Mouse (Mus musculus) cerebellum, adult 2 months (tissue): Measurements from ENCODE around the gene Hs6st1. TPM values are rescaled to one million over a fixed set of nuclear protein-coding genes. Genes with fewer than 3 reads are reported as not detected.

Experiments used
- DNase-seq, 2 experiments: peaks; one replicate each; pipeline ENCODE4 v3.0.0; 2021
- H3K27ac ChIP-seq: fragments of 200-500 bp; 2 replicates; pipeline ENCODE4 v1.5.1; 2012; ENCODE audit warnings: low read length, control low read depth, inconsistent platforms; ENCODE audit not compliant: insufficient read depth
- H3K27me3 ChIP-seq: fragments of 200-500 bp; 2 replicates; pipeline ENCODE4 v1.6.1; 2012; ENCODE audit warnings: inconsistent platforms, mild to moderate bottlenecking, low read length, moderate library complexity; ENCODE audit not compliant: control insufficient read depth, insufficient read depth
- H3K4me1 ChIP-seq: fragments of 200-500 bp; 2 replicates; pipeline ENCODE4 v1.6.1; 2011; ENCODE audit warnings: low read length; ENCODE audit not compliant: control insufficient read depth, insufficient read depth
- H3K4me3 ChIP-seq: fragments of 200-500 bp; replicated peaks from 2 replicates; pipeline ENCODE3; 2011; ENCODE audit warnings: mild to moderate bottlenecking, low read depth, low read length, control low read depth; ENCODE audit not compliant: insufficient read depth
- CTCF ChIP-seq: fragments of 200-500 bp; IDR thresholded peaks from 2 replicates; pipeline ENCODE4 v1.5.1; 2011; ENCODE audit warnings: low read depth, mild to moderate bottlenecking, control low read depth, low read length, moderate library complexity, borderline replicate concordance; ENCODE audit not compliant: insufficient read depth
- POLR2A ChIP-seq: fragments of 200-500 bp; IDR thresholded peaks from 2 replicates; pipeline ENCODE4 v1.6.1; 2011; ENCODE audit warnings: low read length, control low read depth, borderline replicate concordance; ENCODE audit not compliant: insufficient read depth
- WGBS: fragments of 180-500 bp; shearing (Covaris S2); methylation state at CpG from one replicate; pipeline ENCODE4 v1.1.7; 2018; 5-methylcytosine and 5-hydroxymethylcytosine counted together
- polyA plus RNA-seq: library from polyadenylated mRNA; depleted of rRNA; stranded (reverse); fragments of >200 nt; gene quantifications from 2 replicates; pipeline ENCODE4 v1.2.3, GENCODE M21; 2012

Hs6st1 gene
- polyA plus RNA-seq, 1 experiment, result 69.8 TPM

GRCm38 (mm10) chr1:36052672-36053071 lies 15.5 kb upstream of the Hs6st1 start:
- H3K4me1 ChIP-seq, result no peaks in the 10 kb centered on the region
- WGBS, result 90% methylated on average over 5 of the region's 5 CpGs
- no peak for DNase-seq
- TF ChIP-seq CTCF, result no peak
- TF ChIP-seq POLR2A, result no peak
- no peaks in the 10 kb centered on the region for H3K27me3 ChIP-seq
- no peak overlapping the region for H3K4me3 ChIP-seq
- H3K27ac ChIP-seq, result no peak overlapping the region

GRCm38 (mm10) chr1:36053566-36053965 lies 14.6 kb upstream of the Hs6st1 start:
- H3K4me3 ChIP-seq, result no peak overlapping the region
- WGBS, result 97% methylated on average over 2 of the region's 2 CpGs
- TF ChIP-seq POLR2A, result no peak

GRCm38 (mm10) chr1:36054182-36054966 lies 13.8 kb upstream of the Hs6st1 start:
- Histone ChIP-seq H3K4me1 (no peaks in the 10 kb centered on the region), H3K4me3 (no peak overlapping the region), H3K27me3 (no peaks in the 10 kb centered on the region), H3K27ac (no peak overlapping the region)
- TF ChIP-seq POLR2A (no peak), CTCF (no peak)
- 89% methylated on average over 9 of the region's 9 CpGs for WGBS
- DNase-seq, result no peak

More at GRCm38 (mm10) chr1:36053566-36053965, 14.6 kb upstream of the Hs6st1 start:
- no peak for DNase-seq
- Histone ChIP-seq H3K27me3 (no peaks in the 10 kb centered on the region), H3K4me1 (no peaks in the 10 kb centered on the region), H3K27ac (no peak overlapping the region)

GRCm38 (mm10) chr1:36054967-36055357 lies 13.2 kb upstream of the Hs6st1 start:
- WGBS, result 94% methylated on average over 7 of the region's 7 CpGs
- Histone ChIP-seq H3K4me3 (no peak overlapping the region), H3K27ac (no peak overlapping the region), H3K27me3 (no peaks in the 10 kb centered on the region), H3K4me1 (no peaks in the 10 kb centered on the region)
- TF ChIP-seq CTCF (no peak), POLR2A (no peak)
- DNase-seq, result no peak

- Histone ChIP-seq H3K27me3 (no peaks in the 10 kb centered on the region), H3K4me1 (peaks cover 4% of the 10 kb centered on the region; the same call in 1 of the 2 replicates), H3K27ac (no peak overlapping the region), H3K4me3 (no peak overlapping the region)
- 92% methylated on average over 6 of the region's 6 CpGs for WGBS
- DNase-seq, result no peak
- TF ChIP-seq CTCF (no peak), POLR2A (no peak)
These were observed 8.8 kb upstream of the Hs6st1 start for GRCm38 (mm10) chr1:36059351-36059750.

GRCm38 (mm10) chr1:36059959-36060953 lies 7.9 kb upstream of the Hs6st1 start:
- WGBS, result 60% methylated on average over 13 of the region's 13 CpGs
- peaks cover 7% of the 10 kb centered on the region; the same call in 1 of the 2 replicates for H3K4me1 ChIP-seq
- no peak overlapping the region for H3K4me3 ChIP-seq
- H3K27me3 ChIP-seq, result no peaks in the 10 kb centered on the region
- H3K27ac ChIP-seq, result no peak overlapping the region
- no peak for TF ChIP-seq POLR2A
- DNase-seq, result no peak

GRCm38 (mm10) chr1:36061211-36061915 lies 6.8 kb upstream of the Hs6st1 start:
- no peaks in the 10 kb centered on the region for H3K27me3 ChIP-seq
- DNase-seq, result no peak
- no peak overlapping the region for H3K4me3 ChIP-seq
- peaks cover 7% of the 10 kb centered on the region; the same call in 1 of the 2 replicates for H3K4me1 ChIP-seq
- TF ChIP-seq POLR2A (no peak), CTCF (no peak)
- no peak overlapping the region for H3K27ac ChIP-seq
- 89% methylated on average over 11 of the region's 11 CpGs for WGBS
